26 mouse cellular contexts compared by ENCODE assay signal in genomic region chr7:67502631-67503030, GRCm38 (mm10).
DNase-seq lines count a peak whose midpoint lies in the region; ATAC-seq and TF ChIP-seq lines count a peak whose summit lies in the region.
"Had no signal": no experiment of that assay in that cellular context is flagged by ENCODE, and none has a peak within 500 bp of the region (broad histone marks: within the 10 kb centered on the region; RNA-seq: fewer than 3 reads in every experiment).

No protein-coding gene starts in this region.

- H3K79me2 ChIP-seq in heart, adult 2 months (replicated peaks; ENCODE audit: control insufficient read depth, insufficient read depth, low read length), result no peaks in the 10 kb centered on the region

- H3K36me3 ChIP-seq in forebrain, embryonic 10.5 days (replicated peaks), result no peaks in the 10 kb centered on the region
- no peaks in the 10 kb centered on the region for H3K36me3 ChIP-seq in forebrain, embryonic 14.5 days (ENCODE audit: control insufficient read depth, insufficient read depth, low read length)
- H3K36me3 ChIP-seq in heart, postnatal 0 days (replicated peaks; ENCODE audit: control insufficient read depth, insufficient read depth, low read length), result no peaks in the 10 kb centered on the region
- H3K36me3 ChIP-seq in heart, adult 2 months (ENCODE audit: control insufficient read depth, insufficient read depth, low read length), result no peaks in the 10 kb centered on the region
- no peaks in the 10 kb centered on the region for H3K36me3 ChIP-seq in midbrain, embryonic 14.5 days (ENCODE audit: control insufficient read depth, insufficient read depth, low read length)
- no peaks in the 10 kb centered on the region for H3K36me3 ChIP-seq in midbrain, embryonic 10.5 days
- H3K36me3 ChIP-seq in midbrain, postnatal 0 days (ENCODE audit: insufficient read depth, low read length), result no peaks in the 10 kb centered on the region
- H3K36me3 ChIP-seq: embryonic facial prominence, embryonic 10.5 days; embryonic facial prominence, embryonic 15.5 days; intestine, embryonic 15.5 days; neural tube, embryonic 15.5 days had no signal

- no peak for DNase-seq in forebrain, embryonic 10.5 days (ENCODE audit: extremely low spot score, low spot score)
- no peak for DNase-seq in forebrain, embryonic 14.5 days (ENCODE audit: low spot score)
- DNase-seq in heart, postnatal 0 days (ENCODE audit: low spot score), result no peak
- DNase-seq in heart, adult 2 months, result no peak
- no peak for DNase-seq in midbrain, embryonic 14.5 days
- DNase-seq in midbrain, embryonic 10.5 days (ENCODE audit: low spot score), result no peak
- DNase-seq in midbrain, postnatal 0 days (ENCODE audit: low spot score), result no peak
- DNase-seq: adrenal gland, adult 2 months; adrenal gland, postnatal 36 days; cerebellum, adult 8-10 months; gastrocnemius, postnatal 25 days; kidney, adult 2 months; liver; lung, adult 2 months; lung, postnatal 10 days; retina, postnatal 1 day; right cerebral cortex, postnatal 14 days had no signal

- intact Hi-C loops in heart, adult 2 months (cut with DNase I), result loop anchor here (5.0 kb wide), 1 partner anchor 40 kb away; no protein-coding TSS in a partner anchor

- H3K9me3 ChIP-seq in forebrain, embryonic 10.5 days, result no peaks in the 10 kb centered on the region
- H3K9me3 ChIP-seq in forebrain, embryonic 14.5 days (replicated peaks; ENCODE audit: control insufficient read depth, low read length), result no peaks in the 10 kb centered on the region
- no peaks in the 10 kb centered on the region for H3K9me3 ChIP-seq in heart, postnatal 0 days (replicated peaks; ENCODE audit: control insufficient read depth, low read length)
- no peaks in the 10 kb centered on the region for H3K9me3 ChIP-seq in midbrain, embryonic 14.5 days (ENCODE audit: control insufficient read depth, low read length)
- no peaks in the 10 kb centered on the region for H3K9me3 ChIP-seq in midbrain, embryonic 10.5 days (replicated peaks)
- H3K9me3 ChIP-seq in midbrain, postnatal 0 days (ENCODE audit: low read length), result no peaks in the 10 kb centered on the region
- H3K9me3 ChIP-seq: embryonic facial prominence, embryonic 10.5 days; embryonic facial prominence, embryonic 15.5 days; intestine, embryonic 15.5 days; neural tube, embryonic 15.5 days had no signal

- no peak overlapping the region for H3K4me3 ChIP-seq in forebrain, embryonic 10.5 days
- H3K4me3 ChIP-seq in forebrain, embryonic 14.5 days (ENCODE audit: low read depth, low read length), result no peak overlapping the region
- H3K4me3 ChIP-seq in heart, postnatal 0 days (ENCODE audit: low read depth, low read length), result no peak overlapping the region
- H3K4me3 ChIP-seq in heart, adult 2 months, result no peak overlapping the region
- H3K4me3 ChIP-seq in midbrain, embryonic 14.5 days (replicated peaks; ENCODE audit: low read depth, low read length), result no peak overlapping the region
- no peak overlapping the region for H3K4me3 ChIP-seq in midbrain, embryonic 10.5 days
- no peak overlapping the region for H3K4me3 ChIP-seq in midbrain, postnatal 0 days (ENCODE audit: low read depth, low read length)
- H3K4me3 ChIP-seq: embryonic facial prominence, embryonic 10.5 days; embryonic facial prominence, embryonic 15.5 days; intestine, embryonic 15.5 days; neural tube, embryonic 15.5 days had no signal

- H3K4me2 ChIP-seq in forebrain, embryonic 14.5 days (ENCODE audit: low read length), result no peak overlapping the region
- H3K4me2 ChIP-seq in heart, postnatal 0 days (ENCODE audit: low read depth, low read length), result no peak overlapping the region
- H3K4me2 ChIP-seq in midbrain, embryonic 14.5 days (ENCODE audit: low read length), result no peak overlapping the region
- H3K4me2 ChIP-seq in midbrain, postnatal 0 days (ENCODE audit: low read depth, low read length, poor library complexity, severe bottlenecking), result no peak overlapping the region
- H3K4me2 ChIP-seq: embryonic facial prominence, embryonic 15.5 days; intestine, embryonic 15.5 days; neural tube, embryonic 15.5 days had no signal

- 81% methylated on average over 4 of the region's 4 CpGs for WGBS in forebrain, embryonic 10.5 days
- 81% methylated on average over 4 of the region's 4 CpGs for WGBS in forebrain, embryonic 14.5 days
- WGBS in heart, postnatal 0 days, result 69% methylated on average over 4 of the region's 4 CpGs
- 69% methylated on average over 4 of the region's 4 CpGs for WGBS in heart, adult 2 months
- WGBS in midbrain, embryonic 14.5 days, result 69% methylated on average over 4 of the region's 4 CpGs
- 76% methylated on average over 4 of the region's 4 CpGs for WGBS in midbrain, embryonic 10.5 days
- WGBS in midbrain, postnatal 0 days, result 73% methylated on average over 4 of the region's 4 CpGs

- ATAC-seq in forebrain, embryonic 14.5 days, result no peak
- no peak for ATAC-seq in heart, postnatal 0 days (ENCODE audit: insufficient read depth, low read depth)
- no peak for ATAC-seq in midbrain, embryonic 14.5 days (ENCODE audit: low FRiP score, low TSS enrichment)
- ATAC-seq in midbrain, postnatal 0 days (ENCODE audit: low FRiP score), result no peak
- ATAC-seq: activated CD4-positive, CD25-positive, alpha-beta regulatory T cell, adult 4 months; hindbrain, postnatal 0 days; intestine, embryonic 15.5 days had no signal

- TF ChIP-seq POLR2A in heart, adult 2 months (IDR thresholded peaks at IDR 0.05; ENCODE audit: insufficient read depth, low read depth, low read length), result no peak

- H3K4me1 ChIP-seq in forebrain, embryonic 10.5 days, result peaks cover 17% of the 10 kb centered on the region
- no peaks in the 10 kb centered on the region for H3K4me1 ChIP-seq in forebrain, embryonic 14.5 days (ENCODE audit: control insufficient read depth, insufficient read depth, low read length)
- peaks cover 13% of the 10 kb centered on the region for H3K4me1 ChIP-seq in heart, postnatal 0 days (ENCODE audit: control insufficient read depth, insufficient read depth)
- H3K4me1 ChIP-seq in heart, adult 2 months (ENCODE audit: control insufficient read depth, insufficient read depth, low read length), result peaks cover 4% of the 10 kb centered on the region
- peaks cover 7% of the 10 kb centered on the region; the same call in 1 of the 2 replicates for H3K4me1 ChIP-seq in midbrain, embryonic 14.5 days (ENCODE audit: control insufficient read depth, insufficient read depth, low read length)
- 0 out of 2 replicates have a peak, but pooled peaks cover 8% of the 10 kb centered on the region for H3K4me1 ChIP-seq in midbrain, embryonic 10.5 days
- 0 out of 2 replicates have a peak, but pooled peaks cover 3% of the 10 kb centered on the region for H3K4me1 ChIP-seq in midbrain, postnatal 0 days (ENCODE audit: insufficient read depth, low read length)
- H3K4me1 ChIP-seq: intestine, embryonic 15.5 days had no signal

- H3K27me3 ChIP-seq in forebrain, embryonic 10.5 days (ENCODE audit: poor library complexity, severe bottlenecking), result no peaks in the 10 kb centered on the region
- H3K27me3 ChIP-seq in forebrain, embryonic 14.5 days (replicated peaks; ENCODE audit: control insufficient read depth, insufficient read depth, low read length), result no peaks in the 10 kb centered on the region
- no peaks in the 10 kb centered on the region for H3K27me3 ChIP-seq in heart, postnatal 0 days (ENCODE audit: control insufficient read depth, insufficient read depth, low read length)
- H3K27me3 ChIP-seq in heart, adult 2 months (ENCODE audit: control insufficient read depth, insufficient read depth, low read length), result no peaks in the 10 kb centered on the region
- no peaks in the 10 kb centered on the region for H3K27me3 ChIP-seq in midbrain, embryonic 14.5 days (ENCODE audit: control insufficient read depth, insufficient read depth, low read length)
- no peaks in the 10 kb centered on the region for H3K27me3 ChIP-seq in midbrain, embryonic 10.5 days (ENCODE audit: low read depth, poor library complexity, severe bottlenecking)
- no peaks in the 10 kb centered on the region for H3K27me3 ChIP-seq in midbrain, postnatal 0 days (ENCODE audit: insufficient read depth, low read length)
- H3K27me3 ChIP-seq: CH12.LX; embryonic facial prominence, embryonic 15.5 days; intestine, embryonic 15.5 days; neural tube, embryonic 15.5 days had no signal

- 0 out of 2 replicates have a peak overlapping the region, but pooled peaks have one; percentile 8 for H3K27ac ChIP-seq in forebrain, embryonic 10.5 days
- H3K27ac ChIP-seq in forebrain, embryonic 14.5 days (ENCODE audit: low read depth, low read length), result no peak overlapping the region
- peak overlapping the region; percentile 51; the same call in 1 of the 2 replicates for H3K27ac ChIP-seq in heart, postnatal 0 days (ENCODE audit: low read depth)
- no peak overlapping the region for H3K27ac ChIP-seq in heart, adult 2 months
- H3K27ac ChIP-seq in midbrain, embryonic 14.5 days (replicated peaks; ENCODE audit: low read depth, low read length), result peak overlapping the region; percentile 62
- H3K27ac ChIP-seq in midbrain, embryonic 10.5 days (replicated peaks), result no peak overlapping the region
- peak overlapping the region; percentile 62 for H3K27ac ChIP-seq in midbrain, postnatal 0 days (ENCODE audit: low read depth, low read length)
- H3K27ac ChIP-seq: embryonic facial prominence, embryonic 10.5 days; hindbrain, postnatal 0 days; intestine, embryonic 15.5 days; liver, embryonic 14.5 days; macrophage; neural tube, embryonic 15.5 days had no signal

- TF ChIP-seq CTCF in heart, postnatal 0 days (IDR thresholded peaks at IDR 0.05; ENCODE audit: low read depth), result no peak
- TF ChIP-seq CTCF in heart, adult 2 months (IDR thresholded peaks at IDR 0.05), result no peak
- no peak for TF ChIP-seq CTCF in midbrain, postnatal 0 days (IDR thresholded peaks at IDR 0.05)

- no peak overlapping the region for H3K9ac ChIP-seq in forebrain, embryonic 14.5 days (ENCODE audit: low read length)
- H3K9ac ChIP-seq in heart, postnatal 0 days (replicated peaks; ENCODE audit: low read depth, low read length), result no peak overlapping the region
- no peak overlapping the region for H3K9ac ChIP-seq in heart, adult 2 months (ENCODE audit: low read depth, low read length)
- H3K9ac ChIP-seq in midbrain, embryonic 14.5 days (replicated peaks; ENCODE audit: low read length), result no peak overlapping the region
- H3K9ac ChIP-seq in midbrain, postnatal 0 days (replicated peaks; ENCODE audit: low read length, poor library complexity, severe bottlenecking), result no peak overlapping the region; the same call in 1 of the 2 replicates
- H3K9ac ChIP-seq: embryonic facial prominence, embryonic 15.5 days; intestine, embryonic 15.5 days; liver, embryonic 14.5 days; neural tube, embryonic 15.5 days had no signal

- TF ChIP-seq EP300 in heart, postnatal 0 days (IDR thresholded peaks at IDR 0.05; ENCODE audit: low read depth), result no peak
- no peak for TF ChIP-seq EP300 in heart, adult 2 months (IDR thresholded peaks at IDR 0.05; ENCODE audit: insufficient read depth, low read depth, low read length)

Comparison
In these comparisons a context has a peak if more than half of its experiments do, and no peak if none do; other contexts are left out.
1. H3K27ac ChIP-seq: peak in forebrain, embryonic 10.5 days (single experiment), heart, postnatal 0 days (single experiment), midbrain, embryonic 14.5 days (single experiment) and midbrain, postnatal 0 days (single experiment); none in forebrain, embryonic 14.5 days (single experiment), heart, adult 2 months (single experiment) and midbrain, embryonic 10.5 days (single experiment).